Mouse (Mus musculus): Measurements from ENCODE around the gene Zfp385c.

Gene Zfp385c

DNA sequence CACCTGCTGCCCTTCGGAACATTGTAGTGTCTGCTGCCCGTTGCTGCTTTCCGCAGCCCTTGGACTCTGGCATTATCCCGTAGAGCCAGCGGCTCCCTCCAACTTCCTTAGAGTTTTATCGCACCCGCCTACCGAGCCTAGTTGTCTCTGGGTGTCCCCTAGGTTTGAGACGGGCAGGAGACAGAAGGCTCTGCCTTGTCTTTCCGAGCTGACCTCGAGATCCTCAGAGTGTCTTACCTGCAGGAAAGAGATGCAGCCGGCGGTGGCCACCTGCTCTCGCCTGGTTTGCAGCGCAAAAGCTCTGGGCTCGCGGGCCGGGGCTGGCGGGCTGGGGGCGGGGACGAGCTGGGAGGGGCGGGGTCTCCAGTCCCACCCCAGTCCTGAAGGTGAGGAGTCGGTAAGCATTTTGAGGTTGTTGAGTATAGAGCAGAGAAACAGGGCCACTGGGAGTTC, at the start of gene Zfp385c:
Zfp385c (minus strand) TSS at position 292 of the 453 bp plus-strand sequence.
- no peak for DNase-seq (ENCODE audit: low spot score)

- no peak for DNase-seq (ENCODE audit: low spot score)
These were observed 49.1 kb upstream of the Zfp385c start for GRCm38 (mm10) chr11:100741348-100741747.

DNA sequence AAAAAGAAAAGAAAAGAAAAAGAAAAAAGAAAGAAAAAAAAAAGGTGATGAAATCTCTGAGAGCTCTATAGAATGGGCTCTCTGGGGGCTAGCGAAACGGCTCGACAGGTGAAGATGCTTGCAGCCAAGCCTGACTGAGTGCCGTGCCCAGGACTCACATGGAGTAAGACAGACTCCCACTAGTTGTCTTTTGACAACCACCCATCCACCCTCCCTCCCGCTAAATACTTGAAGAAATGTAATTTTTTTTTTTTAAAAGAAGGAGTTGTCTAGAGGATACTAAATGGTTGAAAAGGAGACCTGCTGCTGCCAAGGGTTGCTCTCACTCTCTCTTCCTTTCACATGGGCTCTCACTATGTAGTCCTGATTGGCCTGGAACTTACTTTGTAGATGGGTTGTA, 46.5 kb upstream of the Zfp385c start:
- no peak for DNase-seq (ENCODE audit: low spot score)

GRCm38 (mm10) chr11:100738066-100738604, 45.9 kb upstream of the Zfp385c start, which contains the start of gene Rab5c:
TSS of gene Rab5c (minus strand) at chr11:100738215.
- DNase-seq (ENCODE audit: low spot score): peak; percentile 96

DNA sequence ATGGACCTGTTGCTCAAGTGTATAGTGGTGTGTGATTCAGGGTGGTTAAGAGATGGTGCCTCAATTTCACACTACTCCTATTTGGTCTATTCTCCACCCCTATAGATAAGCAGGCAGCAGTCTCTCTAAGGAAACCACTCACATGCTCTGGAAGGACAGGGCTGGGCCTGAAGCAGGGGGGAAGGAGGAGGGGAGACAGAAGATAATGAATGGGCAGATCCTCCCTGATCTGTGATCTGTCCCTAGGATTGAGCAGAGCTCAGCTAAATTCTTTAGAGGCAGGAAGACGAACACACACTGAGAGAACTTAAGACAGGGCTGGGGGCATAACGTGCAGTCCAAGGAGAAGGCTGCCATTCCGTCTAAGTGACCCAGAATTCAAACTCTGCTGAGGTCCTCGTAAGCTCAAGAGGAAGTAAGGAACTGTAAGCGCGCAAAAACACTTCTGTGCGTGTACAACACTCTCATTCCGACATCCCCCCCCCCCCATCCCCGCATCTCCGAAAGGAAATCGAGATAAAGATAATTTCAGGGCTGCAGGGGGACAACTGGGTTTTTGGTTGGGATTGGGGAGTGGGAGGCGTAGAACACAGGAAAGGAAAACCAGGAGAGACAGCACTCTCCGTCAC, 45.0 kb upstream of the Zfp385c start:
- no peak for DNase-seq (ENCODE audit: low spot score)

- no peak for DNase-seq (ENCODE audit: low spot score)
These were observed 44.5 kb upstream of the Zfp385c start for GRCm38 (mm10) chr11:100736746-100737080.

GRCm38 (mm10) chr11:100735954-100736745, 43.9 kb upstream of the Zfp385c start:
- DNase-seq (ENCODE audit: low spot score): no peak

- DNase-seq (ENCODE audit: low spot score): no peak
These were observed 43.0 kb upstream of the Zfp385c start for GRCm38 (mm10) chr11:100735134-100735865.

- no peak for DNase-seq (ENCODE audit: low spot score)
These were observed 38.4 kb upstream of the Zfp385c start for GRCm38 (mm10) chr11:100730477-100731205.

DNA sequence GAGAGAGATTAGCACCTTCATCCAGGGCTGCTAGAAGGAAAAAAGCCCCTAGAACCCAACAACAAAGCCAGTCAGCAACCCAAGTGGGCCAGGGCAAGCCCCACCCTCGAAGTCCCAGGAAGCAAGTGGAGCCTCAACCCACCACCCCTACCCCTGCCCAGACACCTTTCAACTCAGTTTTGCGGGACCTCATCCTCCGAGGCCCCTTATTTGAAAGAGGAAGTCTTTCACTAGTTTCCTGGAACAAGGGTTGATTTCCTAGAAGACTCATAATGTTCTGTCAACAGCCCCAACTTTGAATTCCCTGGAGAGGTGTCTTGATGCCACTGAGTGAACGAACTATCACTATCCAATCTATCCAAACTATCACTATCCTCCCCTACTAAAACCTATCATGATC, 37.7 kb upstream of the Zfp385c start:
- DNase-seq (ENCODE audit: low spot score): no peak

GRCm38 (mm10) chr11:100728601-100729000, 36.3 kb upstream of the Zfp385c start:
- DNase-seq (ENCODE audit: low spot score): no peak

- no peak for DNase-seq (ENCODE audit: low spot score)
These were observed 34.9 kb upstream of the Zfp385c start for GRCm38 (mm10) chr11:100727201-100727600.

DNA sequence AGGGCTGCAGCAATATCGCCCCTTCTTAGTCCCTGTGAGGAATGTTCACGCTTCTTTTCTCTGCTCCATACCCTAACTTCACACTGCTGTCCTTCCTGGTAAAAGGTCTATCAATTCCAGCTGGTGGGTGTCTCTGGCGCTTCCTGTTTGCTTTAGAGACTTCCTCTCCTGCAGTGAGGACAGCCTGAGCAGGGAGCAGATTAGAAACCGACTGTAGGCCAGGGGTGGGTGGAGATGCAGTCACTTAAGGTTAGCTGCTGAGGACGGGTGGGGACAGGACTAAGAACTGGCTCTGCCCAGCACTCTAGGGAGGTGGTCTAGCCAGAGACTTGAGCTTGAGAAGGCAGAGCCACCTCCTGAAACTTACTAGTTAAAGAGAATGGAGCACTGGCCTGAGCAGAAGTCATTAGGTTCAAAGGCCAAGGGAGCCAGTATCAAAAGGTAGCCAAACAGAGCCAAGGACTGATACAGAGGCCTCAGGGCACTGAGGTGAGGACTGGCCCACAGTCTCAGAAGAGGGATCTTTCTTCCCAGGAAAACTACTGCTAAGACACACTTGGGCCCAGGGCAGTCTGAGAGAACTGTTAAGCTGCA, 32.8 kb upstream of the Zfp385c start:
- DNase-seq (ENCODE audit: low spot score): no peak

GRCm38 (mm10) chr11:100722493-100723028, 30.3 kb upstream of the Zfp385c start:
- no peak for DNase-seq (ENCODE audit: low spot score)

GRCm38 (mm10) chr11:100721776-100722492, 29.7 kb upstream of the Zfp385c start:
- no peak for DNase-seq (ENCODE audit: low spot score)

DNA sequence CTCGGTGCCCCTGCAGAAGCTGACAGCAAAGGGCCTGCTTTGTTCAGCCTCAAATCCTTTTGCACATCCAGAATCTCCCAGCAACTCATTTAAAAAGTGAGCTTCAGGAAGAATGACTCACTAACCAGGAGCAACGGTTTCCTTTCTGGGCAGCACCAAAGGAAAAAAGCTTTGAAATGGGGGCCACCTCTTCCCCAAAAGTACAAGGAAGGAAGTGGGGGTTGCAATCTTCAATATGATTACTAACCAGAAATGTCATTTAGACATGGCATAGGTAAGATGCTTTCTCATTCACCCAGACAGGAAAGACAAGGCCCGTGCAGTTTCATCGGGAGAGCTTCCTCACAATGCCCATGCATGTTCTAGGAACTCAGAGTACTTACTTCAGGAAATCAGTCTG, 29.0 kb upstream of the Zfp385c start:
- DNase-seq (ENCODE audit: low spot score): no peak

DNA sequence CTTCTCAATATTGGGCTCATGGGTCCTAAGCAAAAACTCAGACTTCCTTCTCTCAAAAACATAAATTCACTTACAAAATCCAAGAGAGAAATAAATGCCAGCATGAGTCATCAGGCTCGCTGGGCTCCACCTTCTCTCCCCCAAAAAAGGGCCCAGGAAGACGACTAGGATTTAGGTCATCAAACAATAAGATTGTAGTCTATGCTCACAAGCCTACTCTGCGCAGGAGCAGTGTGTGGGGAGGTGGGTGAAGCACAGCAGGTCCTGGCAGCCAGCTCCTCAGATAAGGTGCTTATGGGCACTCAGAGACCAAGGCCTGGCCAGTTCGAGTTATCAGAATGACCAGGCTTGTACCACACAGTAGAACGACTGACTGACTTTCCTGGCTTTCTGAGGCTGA, 28.1 kb upstream of the Zfp385c start:
- no peak for DNase-seq (ENCODE audit: low spot score)

DNA sequence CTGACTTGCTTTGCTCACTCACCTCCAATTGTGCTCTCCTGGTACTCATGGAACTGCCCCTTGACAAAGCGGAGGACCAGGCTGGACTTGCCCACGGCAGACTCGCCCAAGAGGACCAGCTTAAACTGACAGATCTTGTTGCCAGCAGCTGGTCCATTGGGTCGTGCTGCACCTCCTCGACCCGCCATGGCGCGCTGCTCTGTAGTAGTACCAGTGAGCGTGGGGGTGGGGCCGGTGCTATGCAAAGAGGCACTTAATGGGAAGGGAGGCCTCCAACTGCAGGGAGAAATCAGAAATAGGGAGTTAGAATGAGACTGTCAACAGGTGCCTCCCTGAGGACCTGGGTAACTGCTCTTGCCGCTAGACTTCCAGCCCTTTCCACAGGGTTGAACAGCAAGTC, 27.6 kb upstream of the Zfp385c start:
- DNase-seq (ENCODE audit: low spot score): no peak

DNA sequence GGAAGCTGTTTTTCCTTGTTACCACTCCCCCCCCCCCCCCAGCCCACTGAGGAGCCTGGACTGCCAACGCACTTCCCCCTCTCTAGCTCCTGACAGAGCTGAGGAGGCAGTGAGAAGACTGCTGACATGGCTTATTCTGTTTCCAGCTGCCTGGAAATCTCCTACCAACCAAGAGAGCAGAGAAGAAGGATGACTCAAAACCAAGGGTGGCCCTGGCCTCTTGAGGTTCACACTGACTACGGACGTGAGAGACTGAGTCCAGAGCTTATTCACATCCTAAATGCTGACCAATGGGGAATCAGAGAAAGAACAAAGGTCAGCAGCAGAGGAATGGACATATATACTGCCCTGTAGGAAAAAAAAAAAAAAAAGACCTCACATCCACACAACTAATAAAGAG, 27.1 kb upstream of the Zfp385c start:
- no peak for DNase-seq (ENCODE audit: low spot score)

GRCm38 (mm10) chr11:100718866-100719265, 26.6 kb upstream of the Zfp385c start:
- no peak for DNase-seq (ENCODE audit: low spot score)

DNA sequence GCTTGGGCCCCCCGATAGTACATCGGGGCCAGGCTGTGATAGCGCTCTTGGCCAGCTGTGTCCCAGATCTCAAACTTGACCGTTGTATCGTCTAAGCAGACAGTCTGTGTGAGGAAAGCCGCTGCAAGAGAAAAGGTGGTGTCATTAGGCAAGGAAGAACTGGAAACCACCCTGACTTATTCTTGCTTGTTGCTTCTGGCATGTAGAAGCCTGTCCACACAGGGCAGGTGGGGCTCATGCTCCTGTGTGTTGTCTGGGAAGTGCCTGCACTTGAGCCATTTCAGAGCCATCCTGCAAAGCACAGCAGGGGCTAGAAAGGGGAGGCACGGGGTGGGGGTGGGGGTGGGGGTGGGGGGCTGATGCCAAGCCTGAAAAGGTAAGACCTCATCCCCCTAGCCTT, 26.2 kb upstream of the Zfp385c start:
- no peak for DNase-seq (ENCODE audit: low spot score)
